Comparison of ENCODE assay signal across 8 mouse cellular contexts in the genomic region with DNA sequence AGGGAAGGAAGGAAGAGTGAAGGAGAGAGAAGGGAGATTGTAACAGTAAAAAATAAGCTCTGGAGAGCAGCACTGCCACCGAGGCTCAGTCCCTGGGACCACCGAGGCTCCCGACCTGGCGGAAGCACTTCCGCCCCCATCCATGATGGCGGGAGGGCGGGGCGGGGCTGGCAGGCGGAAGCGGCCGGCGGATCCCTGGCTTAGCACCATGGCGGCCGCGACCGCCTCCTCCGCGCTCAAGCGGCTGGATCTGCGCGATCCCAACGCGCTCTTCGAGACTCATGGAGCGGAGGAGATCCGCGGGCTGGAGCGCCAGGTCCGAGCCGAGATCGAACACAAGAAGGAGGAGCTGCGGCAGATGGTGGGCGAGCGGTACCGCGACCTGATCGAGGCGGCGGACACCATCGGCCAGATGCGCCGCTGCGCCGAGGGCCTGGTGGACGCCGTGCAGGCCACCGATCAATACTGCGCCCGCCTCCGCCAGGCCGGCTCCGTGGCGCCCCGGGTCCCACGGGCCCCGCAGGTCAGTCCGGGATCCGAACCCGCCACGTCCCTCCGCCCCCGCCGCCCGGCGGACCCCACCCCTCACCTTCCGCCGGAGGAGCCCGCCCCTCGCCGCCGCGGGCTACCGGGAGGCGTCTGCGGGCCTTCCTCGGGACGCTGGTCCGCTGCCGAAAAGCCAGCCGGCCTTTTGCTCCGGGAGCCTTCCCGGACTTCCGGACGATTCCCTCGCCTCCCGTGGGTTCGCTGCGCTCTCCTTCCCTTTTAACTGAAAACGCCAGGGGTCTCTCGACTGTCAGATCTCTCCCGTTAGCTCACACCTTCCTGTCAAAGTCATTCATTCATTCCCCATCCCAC. TPM values are rescaled to one million over a fixed set of nuclear protein-coding genes. Genes with fewer than 3 reads are reported as not detected.
DNase-seq lines count a peak whose midpoint lies in the region; ATAC-seq lines count a peak whose summit lies in the region.

A gene (minus strand): TSS at position 727 of the 858 bp plus-strand sequence.

- H3K4me1 ChIP-seq in hindbrain, embryonic 15.5 days (replicated peaks), result peaks cover 35% of the 10 kb centered on the region

- peak; percentile 76 for ATAC-seq in hindbrain, embryonic 15.5 days (ENCODE audit: low FRiP score, low read depth)
- ATAC-seq in megakaryocyte, adult 5-6 weeks (ENCODE audit: poor library complexity, severe bottlenecking), result peak; percentile 74

- peak within 1 kb of the TSS; percentile 66 for H3K4me2 ChIP-seq in hindbrain, embryonic 15.5 days

- H3K9me3 ChIP-seq in hindbrain, embryonic 15.5 days, result no peaks in the 10 kb centered on the region

- DNase-seq in R1 (ENCODE audit: low read depth, low spot score), result peak; percentile 74
- DNase-seq in cerebellum, postnatal 10 days, result peak; percentile 90 to 92
- peak; percentile 52 for DNase-seq in gastrocnemius, adult 18-20 months (ENCODE audit: low spot score)
- peak in 1 of 2 experiments; percentile 55 for DNase-seq in left cerebral cortex, adult 8-10 months (ENCODE audit: low spot score in 2 of 2)
- DNase-seq in right cerebral cortex, postnatal 10 days (ENCODE audit: low spot score in 2 of 2), result peak; percentile 73 to 76
- peak; percentile 57 to 58 for DNase-seq in urinary bladder, postnatal 36 days (ENCODE audit: low spot score in 2 of 2)

- H3K27me3 ChIP-seq in hindbrain, embryonic 15.5 days, result no peaks in the 10 kb centered on the region

- 0% methylated on average over 88 of the region's 91 CpGs for WGBS in hindbrain, embryonic 15.5 days

- peak within 1 kb of the TSS; percentile 96 for H3K9ac ChIP-seq in hindbrain, embryonic 15.5 days

- peak within 1 kb of the TSS; percentile 94 for H3K27ac ChIP-seq in hindbrain, embryonic 15.5 days (replicated peaks)

- H3K4me3 ChIP-seq in hindbrain, embryonic 15.5 days, result peak within 1 kb of the TSS; percentile 91

- H3K36me3 ChIP-seq in hindbrain, embryonic 15.5 days, result peaks cover 27% of the 10 kb centered on the region

RNA-seq across cellular contexts. Expression of the gene that starts here (rescaled TPM):
- total RNA-seq in gastrocnemius, adult 18-20 months (2021), result 1 to 10 TPM; 1.5 to 2.4 TPM
- polyA plus RNA-seq in hindbrain, embryonic 15.5 days (2015; fragmentation: Nextera tagmentation; extraction: Ambion mirVana), result 34.2 and 35.0 TPM in 2 replicates
- 10 to 100 TPM; 14.6 to 16.7 (median 16.2) TPM for total RNA-seq in left cerebral cortex, adult 8-10 months (2022)
- 11.2 and 13.1 TPM in 2 replicates for total RNA-seq in megakaryocyte, adult 5-6 weeks (2015)
- total RNA-seq in megakaryocyte, adult 5-6 weeks (2017), result 11.3 and 11.4 TPM in 2 replicates
